Mouse (Mus musculus): Measurements from ENCODE around the gene Pds5a.

GRCm38 (mm10) chr5:65693018-65693417 lies 5.1 kb downstream of the Pds5a start:
- TF ChIP-seq CTCF (IDR thresholded peaks at IDR 0.05 in 2 of 3, conservative IDR thresholded peaks at IDR 0.05 in 1 of 3; ENCODE audit: control insufficient read depth in 1 of 3, insufficient read depth in 1 of 3, low read depth in 2 of 3, low read length in 3 of 3, poor library complexity in 1 of 3, severe bottlenecking in 1 of 3) = no peak
- no peak for TF ChIP-seq RCOR1 (IDR thresholded peaks at IDR 0.05; ENCODE audit: low read depth, low read length)
- TF ChIP-seq CHD2 (IDR thresholded peaks at IDR 0.05; ENCODE audit: low read length) = no peak

All from MEL (cell line).